Mouse (Mus musculus) R1 (cell line): ENCODE data around the gene Nsun7.
"Not testable (repeated sequence)": the region's sequence is repeated elsewhere in the genome, so short reads cannot be mapped to it uniquely, and the experiment has no call there.

ENCODE experiments used
- DNase-seq: peaks from one replicate; pipeline ENCODE4 v3.0.0-alpha.2; 2018; ENCODE audit warnings: low read depth, low spot score

The Nsun7 gene

DNA sequence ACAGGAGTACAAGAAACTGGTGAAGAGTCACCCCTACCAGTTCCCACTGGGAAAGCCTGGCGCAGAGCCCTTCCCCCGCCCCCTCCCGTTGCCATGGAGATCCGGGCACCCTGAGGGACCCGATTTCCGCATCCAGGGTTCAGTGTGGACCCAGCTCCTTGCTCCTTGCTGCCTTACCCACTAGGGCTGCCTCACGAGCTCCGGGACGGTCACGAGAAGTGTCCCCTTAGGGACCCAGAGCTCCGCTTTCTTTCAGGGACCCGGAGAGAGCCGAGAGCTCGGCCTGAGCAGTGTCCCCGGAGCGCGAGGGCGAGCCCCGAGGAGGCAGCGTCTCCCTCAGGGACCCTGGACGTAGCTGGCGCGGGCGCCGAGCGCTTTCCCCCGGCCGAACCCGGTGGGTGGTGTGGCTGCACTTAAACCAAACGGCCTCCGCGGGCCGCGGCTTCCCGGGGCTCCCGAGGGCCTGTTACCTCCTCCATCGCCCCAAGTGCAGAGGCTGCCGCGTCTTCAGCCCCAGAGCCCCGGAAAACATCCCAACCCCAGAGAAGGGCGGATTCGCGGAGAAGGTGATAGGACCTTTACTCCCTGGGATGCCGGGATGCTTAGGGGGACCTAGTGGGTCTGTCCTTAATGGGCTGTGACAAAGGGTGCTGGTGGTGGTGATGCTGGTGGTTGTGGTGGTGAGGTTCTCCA is at the start of gene Nsun7:
Nsun7 (plus strand) TSS at position 142 of the 693 bp plus-strand sequence.
- peak; percentile 78 for DNase-seq

DNA sequence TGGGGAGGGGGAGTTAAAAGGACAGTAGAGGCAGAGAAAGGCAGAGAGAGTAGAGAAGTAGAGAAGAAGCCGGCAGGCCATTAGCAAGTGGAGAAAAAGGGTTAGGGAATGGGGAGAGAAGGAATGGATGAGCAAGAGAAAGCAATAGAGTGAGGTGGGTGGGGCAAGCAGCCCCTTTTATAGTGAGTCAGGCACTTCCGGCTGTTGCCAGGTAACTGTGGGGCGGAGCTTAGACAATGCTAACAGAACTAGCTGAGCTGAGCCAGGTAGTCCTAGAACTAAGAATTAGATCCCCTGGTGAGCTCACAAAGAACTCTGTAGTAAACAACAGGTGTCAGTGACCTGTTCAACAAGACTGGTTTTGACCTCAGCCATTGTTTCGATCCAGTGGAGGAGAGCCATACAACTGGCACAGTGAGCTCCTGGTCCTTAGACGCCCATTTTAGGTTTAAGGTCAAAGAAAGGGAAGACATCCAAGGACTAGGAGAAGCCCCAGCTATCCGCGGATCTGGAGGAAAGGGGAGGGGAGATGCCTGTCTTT is 45.2 kb upstream of the Nsun7 start:
- peak; percentile 97 for DNase-seq

DNA sequence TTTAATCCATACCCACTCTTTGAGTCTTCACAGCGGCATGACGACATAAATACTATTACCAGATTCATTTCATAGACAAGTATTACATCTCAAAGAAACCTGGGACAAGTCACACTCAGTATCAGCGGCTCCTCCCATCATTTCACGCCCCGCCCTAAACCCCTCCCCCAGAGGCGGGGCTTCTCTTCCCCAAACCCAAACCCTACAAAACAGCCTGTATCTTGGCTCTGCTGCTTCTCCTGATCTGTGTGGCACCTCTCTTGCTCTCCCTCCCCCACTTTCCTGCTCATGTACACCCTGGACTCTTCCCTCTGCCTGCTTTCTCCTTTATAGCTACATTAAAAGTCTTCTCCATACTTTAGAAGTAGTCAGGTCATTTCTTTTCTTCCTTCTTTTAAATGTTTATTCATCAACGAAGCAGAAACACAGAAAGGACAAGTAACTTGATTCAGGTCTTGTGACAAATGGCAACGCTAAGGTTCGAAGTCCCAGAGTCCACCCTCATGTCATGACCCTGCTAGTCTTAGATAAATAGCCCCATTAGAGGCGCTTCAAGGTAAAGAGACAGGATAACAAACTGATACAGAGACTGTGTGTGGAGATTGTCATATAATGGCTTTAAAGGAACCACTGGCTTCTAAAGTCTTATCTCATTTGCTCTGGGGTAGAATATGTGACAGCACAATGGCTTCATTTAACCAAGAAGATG is 44.0 kb upstream of the Nsun7 start:
- peak; percentile 75 for DNase-seq

DNA sequence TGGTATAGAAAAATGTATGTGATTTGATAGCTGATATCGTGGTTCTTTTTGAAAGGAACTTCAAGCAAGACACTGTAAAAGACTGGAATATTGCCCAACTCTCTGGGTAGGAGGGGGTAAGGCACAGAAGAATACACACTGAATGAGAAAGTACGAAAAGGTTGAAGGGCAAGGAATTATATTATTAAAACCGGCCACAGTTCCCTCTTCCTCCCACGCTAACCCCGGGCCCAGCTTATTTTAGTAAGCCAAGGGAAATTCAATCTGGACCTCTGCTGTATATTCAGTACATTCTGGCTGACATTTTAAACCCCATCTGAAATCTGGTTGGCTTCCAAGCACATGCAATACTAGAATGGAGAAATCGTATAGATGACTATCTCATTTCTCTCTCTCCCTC is 40.0 kb upstream of the Nsun7 start:
- DNase-seq, result no peak

DNA sequence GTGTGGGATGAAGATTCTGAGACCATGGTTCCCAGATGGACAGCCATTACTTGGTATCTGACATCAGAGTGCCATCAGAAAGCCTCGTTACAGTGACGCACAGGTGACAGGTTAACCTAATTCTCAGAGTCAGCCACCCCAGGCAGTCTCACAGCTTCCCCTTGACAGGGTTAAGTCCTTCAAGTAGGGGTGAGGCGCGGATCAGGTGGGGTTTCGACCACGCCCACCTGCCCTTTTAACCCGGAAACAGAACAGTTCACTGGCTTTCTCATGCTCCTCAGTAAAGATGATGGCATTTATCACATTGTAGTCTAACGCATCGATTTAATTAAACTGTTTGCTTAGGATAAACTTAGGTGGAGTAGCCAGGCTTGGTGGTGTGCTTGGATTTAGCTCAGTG is 39.1 kb upstream of the Nsun7 start:
- peak; percentile 74 for DNase-seq

DNA sequence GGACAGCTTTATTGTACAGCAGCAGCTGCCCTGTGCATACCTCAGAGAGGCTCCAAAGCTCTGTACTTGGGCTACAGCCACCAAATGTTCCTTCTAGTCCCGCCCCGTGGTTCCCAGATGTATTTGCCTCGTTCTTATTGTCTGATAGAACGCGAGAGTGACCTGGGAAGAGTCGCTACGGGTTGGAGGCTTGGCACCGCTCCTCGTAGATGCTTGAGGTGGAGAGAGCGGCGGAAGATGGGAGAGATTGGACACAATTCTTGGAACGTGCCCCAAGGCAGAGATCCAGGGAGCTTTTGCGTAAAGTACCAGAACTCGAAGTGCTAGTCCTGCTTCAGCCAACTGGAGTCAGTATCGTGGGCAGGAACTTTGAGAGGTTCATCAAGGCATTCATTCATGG is 36.8 kb upstream of the Nsun7 start:
- DNase-seq, result peak; percentile 69

DNA sequence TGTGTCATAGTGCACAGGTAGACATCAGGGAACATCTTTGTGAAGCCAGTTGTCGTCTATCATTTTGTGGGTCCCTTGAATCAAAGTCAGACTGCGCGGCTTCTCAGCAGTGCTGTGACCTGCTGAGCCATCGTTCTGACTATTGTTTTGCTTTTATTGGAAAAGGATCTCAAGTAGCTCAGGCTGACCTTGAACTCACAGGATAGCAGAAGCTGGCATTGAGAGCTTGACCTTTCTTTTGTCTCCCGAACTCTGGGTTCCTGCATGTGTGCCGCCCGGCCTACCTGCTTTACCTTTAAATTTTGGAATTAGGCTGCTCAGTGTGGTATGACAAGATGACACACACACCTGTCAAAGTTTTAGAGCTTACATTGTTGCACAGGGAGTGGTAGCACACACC is 33.2 kb upstream of the Nsun7 start:
- peak; percentile 81 for DNase-seq

DNA sequence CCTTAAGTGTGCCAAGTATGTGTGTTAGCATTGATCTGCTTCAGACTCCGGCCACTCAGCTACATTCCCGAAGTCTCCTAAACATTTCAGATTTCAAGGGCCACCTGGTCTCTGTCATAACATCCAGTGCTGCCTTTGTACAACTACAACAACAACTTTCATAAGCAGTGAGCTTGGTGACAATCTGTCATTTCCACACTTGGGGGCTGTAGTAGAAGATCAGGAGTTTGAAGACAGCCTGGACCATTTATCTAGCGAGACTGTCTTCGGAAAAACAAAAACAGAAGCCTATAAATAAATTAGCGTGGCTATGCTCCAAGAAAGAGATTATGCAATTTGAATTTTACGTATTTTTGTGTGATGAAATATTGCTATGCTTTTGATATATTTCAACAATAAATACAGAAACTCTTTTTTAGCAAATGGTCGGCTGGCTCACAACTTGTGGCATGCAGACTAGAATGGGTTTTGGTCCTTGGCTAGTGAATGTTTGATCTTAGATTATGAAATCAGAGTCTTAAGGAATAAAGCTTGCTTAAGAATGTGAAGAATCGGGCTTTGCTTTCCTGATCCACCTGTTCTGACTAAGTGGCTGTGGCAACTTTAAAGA is 27.9 kb upstream of the Nsun7 start:
- DNase-seq, result no peak

DNA sequence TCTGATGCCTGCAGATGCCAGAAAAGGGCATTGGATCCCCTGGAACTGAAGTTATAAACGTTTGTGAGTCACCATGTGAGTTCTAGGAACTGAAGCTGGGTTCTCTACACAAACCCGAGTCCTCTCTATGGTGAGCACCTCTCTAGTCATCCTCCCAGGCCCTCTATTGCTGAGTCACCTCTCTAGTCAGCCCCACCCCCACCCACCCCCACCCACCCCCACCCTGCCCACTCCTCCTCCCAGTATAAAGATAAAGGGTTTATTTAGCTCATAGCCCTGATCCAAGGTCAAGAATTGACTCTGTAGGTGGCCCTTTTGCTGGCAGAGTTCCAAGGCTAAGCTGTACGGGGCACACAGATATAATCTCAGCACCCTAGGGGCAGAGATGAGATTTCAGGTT is 27.2 kb upstream of the Nsun7 start:
- DNase-seq, result peak; percentile 63

DNA sequence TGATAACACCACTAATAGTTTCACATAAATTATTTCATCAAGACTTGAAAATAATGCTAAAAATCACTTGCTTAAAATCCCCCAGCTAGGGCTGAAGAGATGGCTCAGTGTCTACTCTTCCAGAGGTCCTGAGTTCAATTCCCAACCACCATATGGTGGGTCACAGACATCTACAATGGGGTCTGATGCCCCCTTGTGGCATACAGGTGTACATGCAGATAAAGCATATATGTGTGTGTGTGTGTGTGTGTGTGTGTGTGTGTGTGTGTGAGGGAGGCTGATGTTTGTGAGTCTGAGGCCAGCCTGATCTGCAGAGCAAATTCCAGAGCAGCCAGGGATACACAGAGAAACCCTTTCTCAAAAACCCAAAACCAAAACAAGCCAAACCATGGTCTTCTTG is 17.8 kb upstream of the Nsun7 start:
- DNase-seq, result peak; percentile 55

DNA sequence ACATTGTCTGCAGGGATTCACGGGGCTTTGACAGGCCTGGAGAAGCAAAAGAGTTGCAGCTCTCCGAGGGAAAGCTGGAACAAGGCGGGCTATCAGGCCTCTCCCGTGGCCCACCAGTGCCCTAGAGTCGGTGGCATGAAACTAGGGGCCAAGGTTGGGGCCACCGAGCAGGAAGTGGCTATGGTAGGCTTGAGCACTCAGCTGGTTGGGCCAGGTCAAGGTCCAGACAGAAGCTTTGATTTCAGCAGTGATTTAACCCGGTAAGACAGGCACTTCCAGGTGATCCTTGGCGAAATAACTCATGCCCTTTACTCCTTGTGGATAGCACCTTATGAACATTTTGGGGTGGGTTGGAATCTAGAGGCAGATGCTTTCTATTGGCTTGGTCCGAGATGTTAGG is 16.2 kb upstream of the Nsun7 start:
- DNase-seq, result no peak

DNA sequence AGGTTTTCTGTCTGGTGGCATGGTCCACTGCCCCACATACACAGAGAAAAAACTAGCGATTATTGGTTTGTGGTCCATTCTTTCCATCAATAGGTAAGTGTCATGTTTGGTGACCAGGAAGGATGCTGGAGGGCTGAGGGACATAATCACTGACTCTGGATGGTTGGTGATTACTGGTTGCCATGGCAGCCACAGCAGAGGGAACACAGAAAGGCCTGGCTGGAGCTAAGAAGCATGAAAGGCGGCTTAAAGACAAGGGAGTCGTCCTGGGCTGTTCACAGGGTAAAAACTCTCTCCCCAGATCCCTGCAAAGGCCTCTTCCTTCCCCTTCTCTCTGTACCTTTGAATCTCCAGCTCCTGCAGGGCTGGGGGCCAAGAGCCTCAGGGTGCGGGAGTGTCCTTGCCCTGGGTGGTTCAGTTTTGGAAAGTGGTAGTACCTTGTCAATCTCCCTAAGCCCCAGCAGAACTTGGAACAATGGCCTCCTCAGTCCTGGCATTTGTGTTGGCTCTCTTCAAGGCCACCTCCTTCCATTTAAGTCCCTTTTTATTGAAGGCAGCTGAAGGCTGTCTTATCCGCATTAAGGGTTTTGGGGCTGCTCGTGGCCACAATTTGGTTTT is 15.5 kb upstream of the Nsun7 start:
- no peak for DNase-seq

DNA sequence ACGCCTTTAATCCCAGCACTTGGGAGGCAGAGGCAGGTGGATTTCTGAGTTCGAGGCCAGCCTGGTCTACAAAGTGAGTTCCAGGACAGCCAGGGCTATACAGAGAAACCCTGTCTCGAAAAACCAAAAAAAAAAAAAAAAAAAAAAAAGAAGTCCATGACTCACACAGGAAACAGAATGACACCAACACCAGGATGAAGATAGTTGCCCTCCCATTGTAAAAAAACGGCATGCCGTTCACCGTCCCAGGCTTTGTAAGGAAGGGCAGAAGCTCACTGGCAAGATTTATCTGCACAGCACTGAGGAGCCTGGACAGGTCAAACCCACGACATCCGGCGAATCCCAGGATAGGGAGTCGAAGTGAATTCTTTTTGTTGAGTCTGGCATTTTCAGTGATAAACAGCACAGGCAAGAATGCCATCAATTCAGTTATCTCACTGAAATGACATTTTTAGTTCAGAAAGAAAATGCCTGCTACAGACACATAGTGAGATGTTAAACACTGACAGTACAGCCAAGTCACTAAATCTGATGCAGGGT is 13.7 kb upstream of the Nsun7 start:
- DNase-seq, result no peak

DNA sequence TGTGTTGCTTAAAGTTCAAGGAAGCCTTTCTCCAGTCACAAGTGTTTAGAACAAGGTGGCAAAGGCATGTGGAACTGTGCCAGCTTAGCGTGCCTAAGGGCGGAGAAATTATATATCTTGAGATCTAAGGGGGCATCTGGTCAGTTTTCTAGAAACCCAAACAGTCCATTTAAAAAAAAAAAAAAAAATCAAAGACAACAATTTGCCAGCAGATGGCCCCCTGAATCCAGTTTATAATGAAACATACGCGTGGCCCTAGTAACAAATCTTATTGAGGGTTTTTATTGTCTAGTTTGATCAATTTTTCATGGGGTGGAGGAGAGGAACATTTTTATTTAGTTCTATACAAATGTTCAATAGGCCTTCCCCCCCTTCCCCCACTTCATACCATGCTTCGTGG is 6.5 kb upstream of the Nsun7 start:
- DNase-seq, result no peak

DNA sequence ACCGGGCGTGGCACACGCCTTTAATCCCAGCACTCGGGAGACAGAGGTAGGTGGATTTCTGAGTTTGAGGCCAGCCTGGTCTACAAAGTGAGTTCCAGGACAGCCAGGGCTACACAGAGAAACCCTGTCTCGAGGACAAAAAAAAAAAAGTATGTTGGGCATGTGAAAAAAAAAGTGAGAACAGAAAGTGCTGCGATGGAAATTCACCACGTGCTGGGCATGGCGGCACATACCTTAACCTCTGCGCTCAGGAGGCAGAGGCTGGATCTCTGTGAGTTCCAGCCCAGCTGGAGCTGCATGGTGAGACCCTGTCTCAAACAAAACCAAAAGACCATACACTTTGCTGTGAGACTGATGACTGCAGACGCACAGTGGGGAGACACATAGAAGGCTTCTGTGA is 4.7 kb upstream of the Nsun7 start:
- DNase-seq, result no peak

DNA sequence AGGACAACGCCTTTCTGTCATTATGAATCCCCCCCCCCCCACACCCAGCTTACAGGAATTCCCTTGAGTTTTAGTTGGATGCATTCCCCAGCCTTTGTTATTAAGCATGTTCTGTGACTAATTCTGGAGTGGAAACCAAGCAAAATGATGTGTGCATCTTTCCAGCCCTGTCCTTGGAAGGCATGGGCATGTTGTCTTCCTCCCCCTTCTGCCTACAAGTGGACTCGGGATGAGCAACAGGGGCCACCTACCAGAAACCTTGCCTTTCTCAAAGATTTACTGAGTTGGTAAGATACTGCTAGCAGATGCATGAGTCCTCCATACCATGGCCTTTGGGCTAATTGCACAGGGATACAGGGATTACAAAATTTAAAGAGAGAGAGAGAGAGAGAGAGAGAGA is 697 bp upstream of the Nsun7 start:
- no peak for DNase-seq

DNA sequence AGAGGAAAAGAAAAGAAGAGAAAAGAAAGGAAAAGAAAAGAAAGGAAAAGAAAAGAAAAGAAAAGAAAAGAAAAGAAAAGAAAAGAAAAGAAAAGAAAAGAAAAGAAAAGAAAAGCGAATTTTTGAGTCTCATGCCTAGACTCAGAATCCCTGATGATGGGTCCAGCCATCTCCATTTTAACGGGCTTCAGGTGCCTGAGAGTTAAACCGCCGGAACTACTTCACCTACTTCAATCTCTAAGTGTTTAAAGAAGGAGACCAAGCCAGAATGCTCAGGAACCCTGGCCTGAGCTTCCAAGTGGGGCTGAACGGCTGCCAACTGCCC is 304 bp upstream of the Nsun7 start:
- not testable (repeated sequence) for DNase-seq

DNA sequence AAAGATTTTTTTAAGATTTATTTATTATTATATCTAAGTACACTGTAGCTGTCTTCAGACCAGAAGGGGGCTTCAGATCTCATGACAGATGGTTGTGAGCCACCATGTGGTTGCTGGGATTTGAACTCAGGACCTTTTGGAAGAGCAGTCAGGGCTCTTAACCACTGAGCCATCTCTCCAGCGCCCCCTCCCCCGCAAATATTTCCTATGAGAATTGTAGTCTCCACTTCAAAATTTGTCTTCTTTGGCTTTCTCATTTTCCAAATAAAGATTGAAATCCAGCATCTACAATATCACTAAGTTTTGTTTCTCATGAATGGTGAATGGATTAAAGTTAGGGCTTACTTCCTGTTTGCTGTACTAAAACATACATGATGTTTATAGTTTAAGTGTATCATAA is 2.8 kb downstream of the Nsun7 start:
- no peak for DNase-seq

DNA sequence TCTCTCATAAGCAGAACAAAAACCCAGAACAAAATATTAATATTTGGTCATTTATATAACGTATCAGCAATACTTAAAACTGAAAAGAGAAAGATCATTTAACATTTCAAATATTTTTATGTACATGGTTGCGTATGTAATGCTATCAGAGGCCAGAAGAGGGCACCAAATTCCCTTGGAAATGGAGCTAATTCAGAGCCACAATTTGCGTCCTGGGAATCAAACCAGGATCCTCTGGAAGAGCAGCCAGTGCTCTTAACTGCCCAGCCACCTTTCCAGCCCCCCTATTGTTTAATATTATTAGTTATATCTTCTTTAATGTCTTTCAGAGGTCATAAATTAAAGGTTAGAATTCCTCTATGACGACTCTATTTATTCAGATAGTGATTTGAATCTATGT is 3.7 kb downstream of the Nsun7 start:
- DNase-seq, result peak; percentile 52

DNA sequence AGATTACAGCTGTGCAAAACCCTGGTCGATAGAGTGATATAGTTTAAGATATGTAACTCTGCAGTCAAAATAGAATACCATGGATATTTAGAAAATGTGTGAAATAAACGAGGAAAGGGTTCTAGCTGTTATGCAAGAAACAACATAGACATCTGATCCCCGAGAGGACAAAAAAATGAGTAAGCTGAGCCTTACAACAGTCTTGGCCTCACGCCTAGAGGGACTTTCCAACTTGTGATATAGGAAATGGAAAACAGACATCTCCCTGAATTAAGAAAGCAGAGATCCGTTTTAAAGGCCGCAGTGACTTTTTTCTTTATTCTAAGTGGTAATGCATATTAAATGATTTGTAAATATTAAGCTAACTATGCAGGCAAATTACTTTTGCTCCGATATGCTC is 9.9 kb downstream of the Nsun7 start:
- DNase-seq, result no peak

DNA sequence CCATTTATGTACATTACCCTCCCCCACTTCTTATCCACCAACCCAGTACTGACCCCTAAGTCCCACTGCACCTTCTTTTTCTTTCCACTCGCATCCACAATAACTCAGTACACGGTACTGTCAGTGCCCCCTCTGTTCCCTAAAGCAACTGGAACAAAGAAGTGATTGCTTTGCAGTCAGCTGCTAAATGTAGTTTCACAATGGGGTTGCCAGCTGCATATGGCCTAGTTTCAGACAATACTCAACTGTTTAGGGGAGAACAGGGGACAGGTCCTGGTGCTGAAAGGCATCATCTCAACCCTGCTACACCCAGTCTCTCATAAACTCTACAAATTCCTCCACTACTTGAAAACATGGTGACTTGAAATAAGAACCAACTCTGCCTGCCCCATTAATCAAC is 11.4 kb downstream of the Nsun7 start:
- no peak for DNase-seq

DNA sequence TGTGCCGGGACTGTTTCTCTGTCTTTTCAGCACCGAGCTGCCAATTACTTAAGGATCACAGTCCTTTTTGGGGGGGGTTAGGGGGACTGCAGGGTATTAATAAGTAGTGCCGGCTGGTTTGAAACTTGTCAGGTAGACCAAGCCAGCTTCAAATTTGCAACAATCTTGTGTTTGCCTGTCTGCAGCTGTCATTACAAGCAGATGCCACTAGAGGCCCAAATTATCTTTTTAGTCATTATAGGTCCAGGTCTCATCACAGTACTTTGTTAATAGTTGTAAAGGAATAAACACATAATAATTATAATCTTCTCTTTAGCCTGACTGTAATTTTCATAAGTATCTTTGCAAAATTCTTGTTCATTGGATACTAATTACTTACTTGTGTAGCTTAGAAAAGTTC is 14.7 kb downstream of the Nsun7 start:
- DNase-seq, result no peak
